Mouse (Mus musculus) midbrain, embryonic 13.5 days (tissue): Measurements from ENCODE around the gene Gm9507. TPM values are rescaled to one million over a fixed set of nuclear protein-coding genes. Genes with fewer than 3 reads are reported as not detected.

Experiments
- ATAC-seq: fragments of 200-750 bp; cut with Nextera tagmentation; 2 replicates; pipeline ENCODE4 v1.8.0; 2017; ENCODE audit warnings: mild to moderate bottlenecking, moderate TSS enrichment, moderate library complexity
- H3K27ac ChIP-seq: fragments of 300-500 bp; sonication (generic); 2 replicates; pipeline ENCODE4 v1.5.1; 2015; ENCODE audit warnings: inconsistent platforms, mild to moderate bottlenecking, moderate library complexity
- H3K27me3 ChIP-seq: fragments of 300-500 bp; sonication (generic); 2 replicates; pipeline ENCODE4 v1.6.1; 2015; ENCODE audit warnings: mild to moderate bottlenecking, inconsistent platforms
- H3K36me3 ChIP-seq: fragments of 300-500 bp; sonication (generic); 2 replicates; pipeline ENCODE4 v1.6.1; 2015; ENCODE audit warnings: mild to moderate bottlenecking, inconsistent platforms
- H3K4me1 ChIP-seq: fragments of 300-500 bp; sonication (generic); replicated peaks from 2 replicates; pipeline ENCODE4 v1.6.1; 2015; ENCODE audit warnings: inconsistent platforms
- H3K4me2 ChIP-seq: fragments of 300-500 bp; sonication (generic); replicated peaks from 2 replicates; pipeline ENCODE4 v1.6.1; 2015; ENCODE audit warnings: moderate library complexity, mild to moderate bottlenecking, inconsistent platforms
- H3K4me3 ChIP-seq: fragments of 300-500 bp; sonication (generic); replicated peaks from 2 replicates; pipeline ENCODE4 v1.5.1; 2015; ENCODE audit warnings: mild to moderate bottlenecking, inconsistent platforms
- H3K9ac ChIP-seq: fragments of 300-500 bp; sonication (generic); replicated peaks from 2 replicates; pipeline ENCODE4 v1.6.1; 2015; ENCODE audit warnings: mild to moderate bottlenecking, inconsistent platforms
- H3K9me3 ChIP-seq: fragments of 300-500 bp; sonication (generic); 2 replicates; pipeline ENCODE4 v1.6.1; 2016; ENCODE audit warnings: mild to moderate bottlenecking, inconsistent platforms
- WGBS: fragments of 180-500 bp; shearing (Covaris S2); methylation state at CpG from one replicate; pipeline ENCODE4 v1.1.7; 2015; 5-methylcytosine and 5-hydroxymethylcytosine counted together
- polyA plus RNA-seq: library from polyadenylated mRNA; unstranded; fragments of >200 nt; fragmentation: Nextera tagmentation; extraction: Ambion mirVana; gene quantifications from 2 replicates; pipeline ENCODE4 v1.2.1, GENCODE M21; 2015

Gene Gm9507
- not detected in 2 replicates for polyA plus RNA-seq

- H3K27me3 ChIP-seq: no peaks in the 10 kb centered on the region
- WGBS: 71% methylated on average over 5 of the region's 5 CpGs
- peaks cover 5% of the 10 kb centered on the region; the same call in 1 of the 2 replicates for H3K9me3 ChIP-seq
- no peaks in the 10 kb centered on the region for H3K4me1 ChIP-seq
- no peak within 1 kb of the TSS for H3K9ac ChIP-seq
- ATAC-seq: no peak
- no peak within 1 kb of the TSS for H3K27ac ChIP-seq
- no peak within 1 kb of the TSS for H3K4me3 ChIP-seq
- H3K4me2 ChIP-seq: no peak within 1 kb of the TSS
- no peaks in the 10 kb centered on the region for H3K36me3 ChIP-seq
Observed at GRCm38 (mm10) chr10:77811743-77812142, at the start of gene Gm9507. Gene Gm9507, minus strand, starts transcription at chr10:77811843.

DNA sequence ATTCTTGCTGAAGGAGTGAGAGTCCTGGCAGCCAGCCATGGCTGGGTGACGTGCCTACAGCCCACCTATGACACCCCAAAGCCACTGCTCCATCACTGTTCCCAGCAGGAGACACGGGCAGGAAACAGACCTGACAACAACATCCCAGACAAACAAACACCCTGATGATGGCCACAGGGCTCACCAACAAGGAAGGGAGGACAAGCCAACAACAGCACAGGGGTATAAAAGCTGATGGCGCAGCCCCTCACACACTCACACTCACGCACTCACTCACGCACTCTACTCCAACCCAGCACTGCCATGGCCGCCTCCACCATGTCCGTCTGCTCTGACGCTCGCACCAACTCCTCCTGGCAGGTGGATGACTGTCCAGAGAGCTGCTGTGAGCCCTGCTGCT, 40.9 kb upstream of the Gm9507 start, which contains the start of gene Gm10318:
TSS of gene Gm10318 (plus strand) at position 301 of the 400 bp plus-strand sequence.
- Histone ChIP-seq H3K4me2 (no peak within 1 kb of the TSS), H3K9ac (no peak within 1 kb of the TSS), H3K4me3 (no peak within 1 kb of the TSS), H3K9me3 (0 out of 2 replicates have a peak, but pooled peaks cover 4% of the 10 kb centered on the region), H3K27ac (no peak within 1 kb of the TSS), H3K27me3 (no peaks in the 10 kb centered on the region), H3K4me1 (peaks cover 5% of the 10 kb centered on the region; the same call in 1 of the 2 replicates), H3K36me3 (no peaks in the 10 kb centered on the region)
- 72% methylated on average over 9 of the region's 9 CpGs for WGBS
- no peak for ATAC-seq

DNA sequence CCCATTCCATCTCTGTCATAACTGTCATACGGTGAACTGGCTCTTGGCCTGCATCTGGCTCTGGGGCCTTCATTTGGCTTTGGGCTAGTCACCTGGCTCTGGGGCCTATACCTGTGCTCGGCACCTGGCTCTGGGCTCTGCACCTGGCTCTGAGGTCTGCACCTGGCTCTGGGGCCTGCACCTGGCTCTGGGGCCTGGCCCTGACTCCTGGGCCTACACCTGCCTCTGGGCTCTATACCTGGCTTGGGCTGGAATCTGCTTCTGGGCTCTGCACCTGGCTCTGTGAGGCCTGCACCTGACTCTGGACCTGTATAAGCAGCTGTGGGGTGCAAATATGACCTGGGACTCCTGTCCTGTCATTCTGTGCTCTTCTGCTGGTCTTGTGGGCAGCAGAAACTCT, 35.9 kb upstream of the Gm9507 start:
- H3K4me2 ChIP-seq: no peak overlapping the region
- no peaks in the 10 kb centered on the region for H3K36me3 ChIP-seq
- H3K4me3 ChIP-seq: no peak overlapping the region
- H3K4me1 ChIP-seq: no peaks in the 10 kb centered on the region
- no peak overlapping the region for H3K27ac ChIP-seq
- peaks cover 22% of the 10 kb centered on the region; the same call in 1 of the 2 replicates for H3K9me3 ChIP-seq
- WGBS: 86% methylated on average over 2 of the region's 2 CpGs
- H3K9ac ChIP-seq: no peak overlapping the region
- no peak for ATAC-seq
- H3K27me3 ChIP-seq: no peaks in the 10 kb centered on the region

GRCm38 (mm10) chr10:77846961-77847360, 35.3 kb upstream of the Gm9507 start:
- Histone ChIP-seq H3K4me3 (no peak overlapping the region), H3K27ac (no peak overlapping the region), H3K9ac (no peak overlapping the region), H3K36me3 (no peaks in the 10 kb centered on the region), H3K9me3 (peaks cover 22% of the 10 kb centered on the region; the same call in 1 of the 2 replicates), H3K27me3 (no peaks in the 10 kb centered on the region), H3K4me1 (no peaks in the 10 kb centered on the region), H3K4me2 (no peak overlapping the region)
- ATAC-seq: no peak
- WGBS: 11% methylated on average over 2 of the region's 2 CpGs

GRCm38 (mm10) chr10:77846503-77846902, 34.9 kb upstream of the Gm9507 start, which contains the start of gene Gm36176:
Gene Gm36176, plus strand, starts transcription at chr10:77846803.
- H3K4me1 ChIP-seq: no peaks in the 10 kb centered on the region
- H3K27ac ChIP-seq: no peak within 1 kb of the TSS
- ATAC-seq: no peak
- whole genome bisulfite sequencing: 97% methylated on average over 3 of the region's 3 CpGs
- no peak within 1 kb of the TSS for H3K4me2 ChIP-seq
- no peak within 1 kb of the TSS for H3K4me3 ChIP-seq
- H3K9ac ChIP-seq: no peak within 1 kb of the TSS
- H3K27me3 ChIP-seq: no peaks in the 10 kb centered on the region
- peaks cover 22% of the 10 kb centered on the region; the same call in 1 of the 2 replicates for H3K9me3 ChIP-seq
- H3K36me3 ChIP-seq: no peaks in the 10 kb centered on the region

DNA sequence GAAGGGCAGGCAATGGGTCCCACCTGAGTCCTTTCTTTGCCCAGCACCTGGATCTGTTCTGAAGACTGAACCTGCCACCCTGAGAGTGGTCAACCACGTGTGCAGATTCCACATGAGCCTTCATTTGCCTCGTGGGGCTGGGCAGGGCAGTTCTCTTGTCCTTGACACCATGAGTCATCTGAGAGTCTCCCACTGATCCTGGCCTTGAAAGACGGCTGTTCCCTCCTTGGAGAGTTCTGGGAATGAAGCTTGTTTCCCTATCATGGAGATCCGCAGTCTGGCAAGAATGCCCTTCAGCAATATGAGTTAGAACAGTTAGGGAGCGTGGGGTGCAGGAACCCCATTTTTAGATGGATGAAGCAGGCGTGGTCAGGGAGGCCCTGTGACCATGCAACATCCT, 27.4 kb upstream of the Gm9507 start:
- 74% methylated on average over 6 of the region's 6 CpGs for WGBS
- ATAC-seq: no peak
- Histone ChIP-seq H3K9me3 (peaks cover 14% of the 10 kb centered on the region; the same call in 1 of the 2 replicates), H3K4me2 (no peak overlapping the region), H3K27me3 (no peaks in the 10 kb centered on the region), H3K4me1 (no peaks in the 10 kb centered on the region), H3K9ac (no peak overlapping the region), H3K4me3 (no peak overlapping the region), H3K36me3 (no peaks in the 10 kb centered on the region), H3K27ac (no peak overlapping the region)

- Histone ChIP-seq H3K4me2 (no peak within 1 kb of the TSS), H3K27ac (no peak within 1 kb of the TSS), H3K27me3 (no peaks in the 10 kb centered on the region), H3K9ac (no peak within 1 kb of the TSS), H3K4me3 (no peak within 1 kb of the TSS), H3K36me3 (no peaks in the 10 kb centered on the region), H3K9me3 (no peaks in the 10 kb centered on the region; the same call in 1 of the 2 replicates), H3K4me1 (no peaks in the 10 kb centered on the region)
- WGBS: 76% methylated on average over 9 of the region's 9 CpGs
- ATAC-seq: no peak
Observed at GRCm38 (mm10) chr10:77835647-77836046, 24.0 kb upstream of the Gm9507 start, which contains the start of gene Krtap10-10. Gene Krtap10-10, plus strand, starts transcription at chr10:77835947.

GRCm38 (mm10) chr10:77826951-77827350, 15.3 kb upstream of the Gm9507 start, which contains the start of gene Krtap10-4:
Gene Krtap10-4, minus strand, starts transcription at chr10:77827095.
- Histone ChIP-seq H3K36me3 (no peaks in the 10 kb centered on the region), H3K27ac (no peak within 1 kb of the TSS), H3K27me3 (no peaks in the 10 kb centered on the region), H3K4me1 (no peaks in the 10 kb centered on the region), H3K4me3 (no peak within 1 kb of the TSS), H3K9me3 (0 out of 2 replicates have a peak, but pooled peaks cover 3% of the 10 kb centered on the region), H3K4me2 (no peak within 1 kb of the TSS), H3K9ac (no peak within 1 kb of the TSS)
- WGBS: 71% methylated on average over 6 of the region's 6 CpGs
- ATAC-seq: no peak

- ATAC-seq: no peak
- Histone ChIP-seq H3K36me3 (no peaks in the 10 kb centered on the region), H3K27me3 (no peaks in the 10 kb centered on the region), H3K9me3 (0 out of 2 replicates have a peak, but pooled peaks cover 3% of the 10 kb centered on the region), H3K27ac (no peak overlapping the region), H3K4me3 (no peak overlapping the region), H3K9ac (no peak overlapping the region), H3K4me2 (no peak overlapping the region), H3K4me1 (no peaks in the 10 kb centered on the region)
- 28% methylated on average over 4 of the region's 4 CpGs for WGBS
Observed at GRCm38 (mm10) chr10:77819203-77819602, 7.6 kb upstream of the Gm9507 start.

DNA sequence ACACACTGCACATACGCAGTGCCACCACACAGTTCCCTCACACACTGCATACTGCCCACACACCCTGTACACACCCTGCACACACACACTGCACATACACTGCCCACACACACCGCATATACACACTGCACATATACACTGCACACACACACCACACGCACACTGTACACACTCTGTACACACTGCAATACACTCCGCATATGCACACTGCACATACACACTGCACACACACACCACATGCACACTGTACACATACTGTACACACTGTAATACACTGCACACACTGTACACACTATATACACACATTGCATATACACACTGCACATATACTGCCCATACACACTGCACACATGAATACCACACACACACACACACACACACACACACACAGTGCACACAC, 6.9 kb upstream of the Gm9507 start:
- H3K9ac ChIP-seq: no peak overlapping the region
- H3K27ac ChIP-seq: no peak overlapping the region
- no peaks in the 10 kb centered on the region for H3K4me1 ChIP-seq
- H3K4me3 ChIP-seq: no peak overlapping the region
- H3K9me3 ChIP-seq: no peaks in the 10 kb centered on the region
- 96% methylated on average over 4 of the region's 4 CpGs for WGBS
- peak; percentile 60 for ATAC-seq
- H3K4me2 ChIP-seq: no peak overlapping the region
- no peaks in the 10 kb centered on the region for H3K36me3 ChIP-seq
- H3K27me3 ChIP-seq: no peaks in the 10 kb centered on the region

- 39% methylated on average over 5 of the region's 5 CpGs for WGBS
- no peak overlapping the region for H3K9ac ChIP-seq
- H3K4me2 ChIP-seq: no peak overlapping the region
- no peak overlapping the region for H3K27ac ChIP-seq
- H3K4me3 ChIP-seq: no peak overlapping the region
- H3K4me1 ChIP-seq: no peaks in the 10 kb centered on the region
- no peaks in the 10 kb centered on the region for H3K36me3 ChIP-seq
- ATAC-seq: no peak
- no peaks in the 10 kb centered on the region for H3K27me3 ChIP-seq
- no peaks in the 10 kb centered on the region for H3K9me3 ChIP-seq
Observed at GRCm38 (mm10) chr10:77815514-77815913, 3.9 kb upstream of the Gm9507 start.

- Histone ChIP-seq H3K27me3 (no peaks in the 10 kb centered on the region), H3K9me3 (no peaks in the 10 kb centered on the region), H3K4me2 (no peak within 1 kb of the TSS), H3K27ac (no peak within 1 kb of the TSS), H3K36me3 (no peaks in the 10 kb centered on the region), H3K4me1 (no peaks in the 10 kb centered on the region), H3K9ac (no peak within 1 kb of the TSS), H3K4me3 (no peak within 1 kb of the TSS)
- ATAC-seq: no peak
- 64% methylated on average over 4 of the region's 4 CpGs for WGBS
Observed at GRCm38 (mm10) chr10:77814382-77814781, 2.7 kb upstream of the Gm9507 start, which contains the start of gene Gm2696. Gene Gm2696, plus strand, starts transcription at chr10:77814682.

GRCm38 (mm10) chr10:77804095-77804494, 7.5 kb downstream of the Gm9507 start:
- no peak overlapping the region for H3K4me2 ChIP-seq
- H3K4me1 ChIP-seq: peaks cover 3% of the 10 kb centered on the region; the same call in 1 of the 2 replicates
- no peaks in the 10 kb centered on the region for H3K36me3 ChIP-seq

More at GRCm38 (mm10) chr10:77804095-77804494, 7.5 kb downstream of the Gm9507 start:
- Histone ChIP-seq H3K27me3 (no peaks in the 10 kb centered on the region), H3K9ac (no peak overlapping the region), H3K9me3 (peaks cover 5% of the 10 kb centered on the region; the same call in 1 of the 2 replicates), H3K27ac (no peak overlapping the region), H3K4me3 (no peak overlapping the region)
- 87% methylated on average over 3 of the region's 3 CpGs for WGBS
- no peak for ATAC-seq
